Mouse (Mus musculus): ENCODE measurements around the gene Tmem205. TPM values are rescaled to one million over a fixed set of nuclear protein-coding genes. Genes with fewer than 3 reads are reported as not detected.

Tmem205 gene
- polyA plus RNA-seq, 1 experiment: 19.4 TPM

DNA sequence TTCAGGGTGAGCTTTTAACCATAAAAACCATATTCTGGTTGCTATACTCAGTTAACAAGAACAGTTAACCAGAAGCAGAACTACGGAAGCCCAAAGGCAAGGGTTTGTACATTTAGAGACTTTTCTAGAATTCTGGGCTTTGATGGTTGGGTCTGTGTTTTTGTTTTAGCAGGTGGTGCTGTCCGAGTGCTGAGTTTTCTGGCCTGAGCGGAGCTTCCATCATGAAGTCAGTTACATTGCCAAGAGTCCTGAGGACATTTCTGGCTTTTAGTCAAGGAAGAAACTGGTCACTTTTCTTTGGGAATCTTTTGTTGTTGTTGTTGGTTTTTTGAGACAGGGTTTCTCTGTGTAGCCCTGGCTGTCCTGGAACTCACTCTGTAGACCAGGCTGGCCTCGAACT, 23.3 kb downstream of the Tmem205 start:
- no peak for TF ChIP-seq POLR2A (IDR thresholded peaks at IDR 0.05; ENCODE audit: low read depth, low read length)
- no peak for TF ChIP-seq CTCF (IDR thresholded peaks at IDR 0.05; ENCODE audit: extremely low read depth, insufficient read depth, insufficient read length, insufficient replicate concordance)
- WGBS: 92% methylated on average over 4 of the region's 4 CpGs

DNA sequence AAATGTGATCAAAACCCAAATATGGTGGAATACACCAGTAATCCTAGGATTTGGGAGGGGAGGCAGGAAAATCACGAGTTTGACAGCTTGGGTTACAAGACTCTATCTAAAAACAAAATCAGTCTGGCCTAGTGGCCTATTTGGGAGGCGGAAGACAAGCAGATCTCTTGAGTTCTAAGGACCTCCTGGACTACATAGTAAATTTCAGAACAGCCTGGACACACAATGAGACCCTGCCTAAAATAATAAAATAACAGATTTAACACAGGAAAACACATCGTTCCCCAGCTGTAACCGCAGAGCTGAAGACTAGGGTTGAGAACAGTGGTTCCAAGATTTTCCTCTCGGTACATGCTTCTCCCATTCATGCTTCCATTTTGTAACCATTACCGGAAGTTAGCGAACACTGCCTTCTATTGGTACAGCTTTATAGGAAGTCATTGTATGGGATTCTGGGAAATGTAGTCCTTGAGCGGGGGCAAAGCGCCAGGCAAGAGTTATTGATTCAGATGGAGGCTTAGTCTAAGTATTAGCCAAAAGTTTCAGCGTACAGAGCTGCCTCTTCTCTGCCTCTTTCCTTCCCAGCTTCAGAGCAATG, 26.0 kb downstream of the Tmem205 start:
- WGBS: 23% methylated on average over 10 of the region's 10 CpGs
- no peak overlapping the region for H3K27ac ChIP-seq (ENCODE audit: insufficient read depth, low read length)
- peak; percentile 14 to 51 for DNase-seq (ENCODE audit: low read depth in 1 of 2, low spot score in 2 of 2)
- no peaks in the 10 kb centered on the region; the same call in 1 of the 2 replicates for H3K4me1 ChIP-seq (ENCODE audit: control insufficient read depth, insufficient read depth, insufficient read length)
- peak overlapping the region; percentile 45 for H3K4me3 ChIP-seq (ENCODE audit: extremely low read depth, insufficient read depth, insufficient read length)
- H3K27me3 ChIP-seq (ENCODE audit: control insufficient read depth, insufficient read depth, low read length): no peaks in the 10 kb centered on the region
- TF ChIP-seq CTCF (IDR thresholded peaks at IDR 0.05; ENCODE audit: extremely low read depth, insufficient read depth, insufficient read length, insufficient replicate concordance) (no peak), POLR2A (IDR thresholded peaks at IDR 0.05; ENCODE audit: low read depth, low read length) (no peak)
- no peaks in the 10 kb centered on the region for H3K36me3 ChIP-seq (ENCODE audit: control insufficient read depth, insufficient read depth, low read length)

More for the DNA sequence above, 23.3 kb downstream of the Tmem205 start:
- Histone ChIP-seq H3K27me3 (ENCODE audit: control insufficient read depth, insufficient read depth, low read length) (no peaks in the 10 kb centered on the region), H3K4me1 (ENCODE audit: control insufficient read depth, insufficient read depth, insufficient read length) (peaks cover 4% of the 10 kb centered on the region; the same call in 1 of the 2 replicates), H3K27ac (ENCODE audit: insufficient read depth, low read length) (no peak overlapping the region), H3K4me3 (ENCODE audit: extremely low read depth, insufficient read depth, insufficient read length) (no peak overlapping the region), H3K36me3 (ENCODE audit: control insufficient read depth, insufficient read depth, low read length) (no peaks in the 10 kb centered on the region)
- no peak for DNase-seq (ENCODE audit: low read depth in 1 of 2, low spot score in 2 of 2)

DNA sequence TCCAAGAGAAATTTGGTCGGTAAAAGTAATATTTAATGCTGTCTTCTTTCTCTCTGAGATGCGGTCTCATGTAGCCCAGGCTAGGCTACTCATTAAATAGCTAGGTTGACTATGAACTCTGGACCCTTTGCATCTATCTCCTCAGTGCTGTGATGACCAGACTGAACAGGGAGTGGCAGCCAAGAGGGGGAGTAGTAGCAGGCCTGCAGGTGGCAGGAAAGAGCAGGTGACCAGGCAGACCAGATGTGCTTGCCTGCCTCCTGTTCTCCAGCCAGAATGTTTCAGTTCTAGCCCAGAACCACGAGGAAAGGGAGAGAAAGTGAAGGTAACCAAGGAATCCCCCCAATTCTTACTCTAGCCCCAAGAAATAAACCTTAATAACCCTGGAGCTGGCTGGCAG, 38.1 kb downstream of the Tmem205 start:
- TF ChIP-seq POLR2A (IDR thresholded peaks at IDR 0.05; ENCODE audit: low read depth, low read length): no peak
- no peak for TF ChIP-seq CTCF (IDR thresholded peaks at IDR 0.05; ENCODE audit: extremely low read depth, insufficient read depth, insufficient read length, insufficient replicate concordance)
- Histone ChIP-seq H3K27me3 (ENCODE audit: control insufficient read depth, insufficient read depth, low read length) (no peaks in the 10 kb centered on the region), H3K4me3 (ENCODE audit: extremely low read depth, insufficient read depth, insufficient read length) (no peak overlapping the region), H3K36me3 (ENCODE audit: control insufficient read depth, insufficient read depth, low read length) (no peaks in the 10 kb centered on the region), H3K27ac (ENCODE audit: insufficient read depth, low read length) (no peak overlapping the region), H3K4me1 (ENCODE audit: control insufficient read depth, insufficient read depth, insufficient read length) (no peaks in the 10 kb centered on the region)
- 55% methylated on average over 3 of the region's 3 CpGs for WGBS
- DNase-seq (ENCODE audit: low read depth in 1 of 2, low spot score in 2 of 2): no peak

DNA sequence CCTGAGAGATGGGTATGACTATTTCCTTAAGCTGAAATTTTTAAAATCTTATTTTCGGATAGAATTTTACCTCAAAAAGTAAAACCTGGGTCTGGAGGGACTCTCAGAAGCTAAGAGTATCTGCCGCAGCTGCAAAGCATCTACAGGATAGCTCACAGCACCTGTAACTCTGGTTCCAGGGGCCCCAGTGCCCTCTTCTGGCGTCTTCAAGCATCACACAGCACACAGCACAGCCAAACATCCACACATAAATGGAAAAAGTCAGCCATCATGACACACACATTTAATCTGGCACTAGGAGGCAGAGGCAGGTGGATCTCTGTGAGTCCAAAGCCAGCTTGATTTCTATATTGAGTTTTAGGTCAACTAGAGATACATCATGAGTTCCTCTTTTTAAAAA, 50.8 kb downstream of the Tmem205 start:
- DNase-seq (ENCODE audit: low read depth in 1 of 2, low spot score in 2 of 2): no peak
- 57% methylated on average over 3 of the region's 3 CpGs for WGBS
- no peak for TF ChIP-seq POLR2A (IDR thresholded peaks at IDR 0.05; ENCODE audit: low read depth, low read length)
- no peak for TF ChIP-seq CTCF (IDR thresholded peaks at IDR 0.05; ENCODE audit: extremely low read depth, insufficient read depth, insufficient read length, insufficient replicate concordance)
- H3K4me3 ChIP-seq (ENCODE audit: extremely low read depth, insufficient read depth, insufficient read length): no peak overlapping the region
- no peak overlapping the region for H3K27ac ChIP-seq (ENCODE audit: insufficient read depth, low read length)
- no peaks in the 10 kb centered on the region for H3K4me1 ChIP-seq (ENCODE audit: control insufficient read depth, insufficient read depth, insufficient read length)
- H3K27me3 ChIP-seq (ENCODE audit: control insufficient read depth, insufficient read depth, low read length): no peaks in the 10 kb centered on the region
- H3K36me3 ChIP-seq (ENCODE audit: control insufficient read depth, insufficient read depth, low read length): no peaks in the 10 kb centered on the region

DNA sequence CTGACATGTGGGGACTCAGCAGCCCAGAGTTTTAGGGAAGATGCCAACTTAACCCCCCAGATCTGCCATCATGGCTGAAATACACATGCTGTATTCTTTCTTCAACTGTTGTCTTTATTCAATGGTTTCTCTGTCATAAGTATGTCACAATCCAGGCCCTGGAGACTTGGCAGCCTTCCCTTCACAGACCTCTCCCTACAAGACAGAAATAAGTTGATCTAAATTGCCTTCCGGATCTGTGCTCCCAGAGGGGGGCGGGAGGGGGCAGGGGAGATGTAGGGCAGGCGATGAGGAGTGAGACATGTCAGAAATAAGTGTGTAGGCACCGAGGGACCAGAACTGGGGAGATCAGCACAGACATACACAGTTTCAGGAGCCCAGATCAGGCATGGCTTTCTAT, 55.2 kb downstream of the Tmem205 start:
- Histone ChIP-seq H3K36me3 (ENCODE audit: control insufficient read depth, insufficient read depth, low read length) (no peaks in the 10 kb centered on the region), H3K4me1 (ENCODE audit: control insufficient read depth, insufficient read depth, insufficient read length) (no peaks in the 10 kb centered on the region), H3K27ac (ENCODE audit: insufficient read depth, low read length) (no peak overlapping the region), H3K27me3 (ENCODE audit: control insufficient read depth, insufficient read depth, low read length) (no peaks in the 10 kb centered on the region), H3K4me3 (ENCODE audit: extremely low read depth, insufficient read depth, insufficient read length) (no peak overlapping the region)
- WGBS: 75% methylated on average over 4 of the region's 4 CpGs
- no peak for TF ChIP-seq POLR2A (IDR thresholded peaks at IDR 0.05; ENCODE audit: low read depth, low read length)
- TF ChIP-seq CTCF (IDR thresholded peaks at IDR 0.05; ENCODE audit: extremely low read depth, insufficient read depth, insufficient read length, insufficient replicate concordance): no peak
- no peak for DNase-seq (ENCODE audit: low read depth in 1 of 2, low spot score in 2 of 2)

Other genes starting within 250 kb of the Tmem205 start
- 19.4 and 23.6 TPM in 2 replicates for gene Ldlr, start 204.1 kb downstream of the Tmem205 start, polyA plus RNA-seq (2012; rRNA removed)
- gene Spc24, start 167.3 kb downstream of the Tmem205 start, polyA plus RNA-seq (2012; rRNA removed): 9.0 and 11.6 TPM in 2 replicates
- 15.4 and 19.8 TPM in 2 replicates for gene Kank2, start 128.8 kb downstream of the Tmem205 start, polyA plus RNA-seq (2012; rRNA removed)
- 0.60 and 1.3 TPM in 2 replicates for gene Angptl8, start 92.0 kb downstream of the Tmem205 start, polyA plus RNA-seq (2012; rRNA removed)
- gene Dock6, start 74.9 kb downstream of the Tmem205 start, polyA plus RNA-seq (2012; rRNA removed): 43.3 and 47.6 TPM in 2 replicates
- 21.1 and 29.6 TPM in 2 replicates for gene Rab3d, start 9.4 kb downstream of the Tmem205 start, polyA plus RNA-seq (2012; rRNA removed)
- gene Ccdc159, start 85 bp downstream of the Tmem205 start, polyA plus RNA-seq (2012; rRNA removed): 0.75 and 0.95 TPM in 2 replicates
- 2.6 and 3.9 TPM in 2 replicates for gene Plppr2, start 9.5 kb upstream of the Tmem205 start, polyA plus RNA-seq (2012; rRNA removed)
- 6.5 and 7.4 TPM in 2 replicates for gene Swsap1, start 28.2 kb upstream of the Tmem205 start, polyA plus RNA-seq (2012; rRNA removed)
- gene Epor, start 36.0 kb upstream of the Tmem205 start, polyA plus RNA-seq (2012; rRNA removed): 49.5 and 59.5 TPM in 2 replicates
- 7.4 and 8.0 TPM in 2 replicates for gene Rgl3, start 61.9 kb upstream of the Tmem205 start, polyA plus RNA-seq (2012; rRNA removed)
- 0.12 TPM in 1 of 2 replicates, not detected in the other for gene Ccdc151, start 75.1 kb upstream of the Tmem205 start, polyA plus RNA-seq (2012; rRNA removed)
- 47.4 and 48.7 TPM in 2 replicates for gene Prkcsh, start 75.2 kb upstream of the Tmem205 start, polyA plus RNA-seq (2012; rRNA removed)
- gene Elavl3, start 124.5 kb upstream of the Tmem205 start, polyA plus RNA-seq (2012; rRNA removed): not detected in 2 replicates
- gene Gm49318, start 143.7 kb upstream of the Tmem205 start, polyA plus RNA-seq (2012; rRNA removed): not detected in 2 replicates
- 21.6 and 28.1 TPM in 2 replicates for gene Zfp653, start 143.8 kb upstream of the Tmem205 start, polyA plus RNA-seq (2012; rRNA removed)
- 21.8 and 30.1 TPM in 2 replicates for gene Ecsit, start 157.9 kb upstream of the Tmem205 start, polyA plus RNA-seq (2012; rRNA removed)
- 7.2 and 8.0 TPM in 2 replicates for gene Cnn1, start 171.7 kb upstream of the Tmem205 start, polyA plus RNA-seq (2012; rRNA removed)
- 70.2 and 89.3 TPM in 2 replicates for gene Elof1, start 189.6 kb upstream of the Tmem205 start, polyA plus RNA-seq (2012; rRNA removed)
- gene Acp5, start 208.2 kb upstream of the Tmem205 start, polyA plus RNA-seq (2012; rRNA removed): 309 and 340 TPM in 2 replicates
- 23.6 and 38.6 TPM in 2 replicates for gene Pigyl, start 229.3 kb upstream of the Tmem205 start, polyA plus RNA-seq (2012; rRNA removed)

All from spleen, adult 2 months (tissue).